Mouse (Mus musculus) liver, postnatal 0 days (tissue): ENCODE data around the gene Cuedc1. TPM values are rescaled to one million over a fixed set of nuclear protein-coding genes. Genes with fewer than 3 reads are reported as not detected.

Experiments used
- ATAC-seq: fragments of 200-750 bp; cut with Nextera tagmentation; 2 replicates; pipeline ENCODE4 v1.8.0; 2017; ENCODE audit warnings: mild to moderate bottlenecking, moderate library complexity
- DNase-seq: peaks from one replicate; pipeline ENCODE4 v3.0.0-alpha.2; 2016
- H3K27ac ChIP-seq: fragments of 300-500 bp; sonication (generic); 2 replicates; pipeline ENCODE4 v1.5.1; 2014; ENCODE audit warnings: antibody characterized with exemption, moderate library complexity, mild to moderate bottlenecking, low read depth
- H3K27me3 ChIP-seq: fragments of 300-500 bp; sonication (generic); 2 replicates; pipeline ENCODE4 v1.6.1; 2014; ENCODE audit warnings: low read length, control low read depth, mixed read lengths; ENCODE audit not compliant: insufficient read depth
- H3K36me3 ChIP-seq: fragments of 300-500 bp; sonication (generic); replicated peaks from 2 replicates; pipeline ENCODE4 v1.6.1; 2014; ENCODE audit warnings: mild to moderate bottlenecking, control low read depth, low read length, moderate library complexity, mixed read lengths; ENCODE audit not compliant: insufficient read depth
- H3K4me1 ChIP-seq: fragments of 300-500 bp; sonication (generic); 2 replicates; pipeline ENCODE4 v1.6.1; 2014; ENCODE audit warnings: antibody characterized with exemption, mild to moderate bottlenecking, control low read depth; ENCODE audit not compliant: insufficient read depth
- H3K4me2 ChIP-seq: fragments of 300-500 bp; sonication (generic); 2 replicates; pipeline ENCODE4 v1.6.1; 2014; ENCODE audit warnings: low read depth, mild to moderate bottlenecking, low read length, moderate library complexity, mixed read lengths
- H3K4me3 ChIP-seq: fragments of 300-500 bp; sonication (generic); 2 replicates; pipeline ENCODE4 v1.5.1; 2014; ENCODE audit warnings: low read depth, low read length
- H3K9ac ChIP-seq: fragments of 300-500 bp; sonication (generic); replicated peaks from 2 replicates; pipeline ENCODE4 v1.6.1; 2014; ENCODE audit warnings: mild to moderate bottlenecking, moderate library complexity
- H3K9me3 ChIP-seq: fragments of 300-500 bp; sonication (generic); 2 replicates; pipeline ENCODE4 v1.6.1; 2016; ENCODE audit warnings: mild to moderate bottlenecking, control low read depth, low read length, mixed read lengths
- CTCF ChIP-seq: sonication (generic); IDR thresholded peaks from 2 replicates; pipeline ENCODE4 v1.5.1; 2016; ENCODE audit warnings: antibody characterized with exemption, low read depth
- EP300 ChIP-seq: IDR thresholded peaks from 2 replicates; pipeline ENCODE4 v1.6.1; 2016; ENCODE audit warnings: antibody characterized with exemption, low read depth, mild to moderate bottlenecking
- WGBS: fragments of 180-500 bp; shearing (Covaris S2); extraction: QIAGEN DNeasy Blood & Tissue Kit; methylation state at CpG from one replicate; pipeline ENCODE4 v1.1.7; 2014; ENCODE audit not compliant: insufficient replicate concordance; 5-methylcytosine and 5-hydroxymethylcytosine counted together
- polyA plus RNA-seq: library from polyadenylated mRNA; unstranded; fragments of >200 nt; fragmentation: Nextera tagmentation; extraction: Ambion mirVana; gene quantifications from 2 replicates; pipeline ENCODE4 v1.2.1, GENCODE M21; 2015

Cuedc1 gene
- polyA plus RNA-seq, 1 experiment from 2014 or later: 1.2 TPM

- no peak overlapping the region for H3K27ac ChIP-seq
- TF ChIP-seq EP300: no peak
- TF ChIP-seq CTCF: no peak
- no peak overlapping the region for H3K4me2 ChIP-seq
- 81% methylated on average over 2 of the region's 2 CpGs for WGBS
- H3K27me3 ChIP-seq: no peaks in the 10 kb centered on the region
- no peaks in the 10 kb centered on the region for H3K9me3 ChIP-seq
- H3K4me3 ChIP-seq: no peak overlapping the region
- peaks cover 16% of the 10 kb centered on the region for H3K36me3 ChIP-seq
- DNase-seq (no peak), ATAC-seq (no peak)
- no peak overlapping the region for H3K9ac ChIP-seq
- 0 out of 2 replicates have a peak, but pooled peaks cover 1% of the 10 kb centered on the region for H3K4me1 ChIP-seq
Observed at GRCm38 (mm10) chr11:88055777-88056176, 42.1 kb upstream of the Cuedc1 start.

- 72% methylated on average over 2 of the region's 2 CpGs for WGBS
- Histone ChIP-seq H3K4me2 (no peak overlapping the region), H3K4me1 (no peaks in the 10 kb centered on the region), H3K4me3 (no peak overlapping the region), H3K36me3 (peaks cover 5% of the 10 kb centered on the region), H3K27ac (no peak overlapping the region), H3K27me3 (no peaks in the 10 kb centered on the region), H3K9me3 (no peaks in the 10 kb centered on the region), H3K9ac (no peak overlapping the region)
- ATAC-seq: no peak
- no peak for DNase-seq
- TF ChIP-seq EP300 (no peak), CTCF (peak; percentile 19; the same call in 1 of the 2 replicates)
Observed at GRCm38 (mm10) chr11:88057788-88058187, 40.1 kb upstream of the Cuedc1 start.

DNA sequence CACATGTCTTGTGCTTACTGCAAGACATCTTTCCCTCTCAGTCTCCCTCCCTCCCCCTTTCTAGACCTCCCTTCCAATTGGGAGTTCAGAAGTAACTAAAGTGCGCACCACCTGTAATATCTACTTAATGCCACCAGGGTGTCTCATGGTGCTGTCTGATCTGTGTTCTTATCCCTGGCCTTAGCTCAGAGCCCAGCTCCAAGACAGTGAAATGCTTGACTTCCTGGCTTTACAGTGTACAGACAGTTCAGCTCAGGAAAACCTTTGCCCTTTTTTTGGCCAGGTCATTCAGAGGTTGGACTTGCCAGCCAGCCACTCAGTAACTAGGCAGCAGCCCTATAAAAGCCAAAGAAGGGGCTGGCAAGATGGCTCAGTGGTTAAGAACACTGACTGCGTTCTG, 38.7 kb upstream of the Cuedc1 start:
- DNase-seq (no peak), ATAC-seq (peak; percentile 72)
- no peak overlapping the region for H3K27ac ChIP-seq
- 46% methylated on average over 2 of the region's 2 CpGs for WGBS
- no peaks in the 10 kb centered on the region for H3K9me3 ChIP-seq
- H3K4me1 ChIP-seq: no peaks in the 10 kb centered on the region
- TF ChIP-seq EP300 (no peak), CTCF (peak; percentile 88)
- H3K9ac ChIP-seq: no peak overlapping the region
- H3K27me3 ChIP-seq: no peaks in the 10 kb centered on the region
- no peak overlapping the region for H3K4me3 ChIP-seq
- H3K4me2 ChIP-seq: no peak overlapping the region
- no peaks in the 10 kb centered on the region; the same call in 1 of the 2 replicates for H3K36me3 ChIP-seq

GRCm38 (mm10) chr11:88061892-88062625, 35.8 kb upstream of the Cuedc1 start:
- DNase-seq (no peak), ATAC-seq (peak; percentile 70)
- Histone ChIP-seq H3K27ac (no peak overlapping the region), H3K4me3 (no peak overlapping the region), H3K4me2 (no peak overlapping the region), H3K27me3 (no peaks in the 10 kb centered on the region), H3K9me3 (no peaks in the 10 kb centered on the region), H3K36me3 (no peaks in the 10 kb centered on the region), H3K4me1 (no peaks in the 10 kb centered on the region; the same call in 1 of the 2 replicates), H3K9ac (no peak overlapping the region)
- WGBS: 59% methylated on average over 2 of the region's 2 CpGs
- peak; percentile 41 for TF ChIP-seq CTCF
- no peak for TF ChIP-seq EP300

GRCm38 (mm10) chr11:88065732-88066131, 32.1 kb upstream of the Cuedc1 start:
- ATAC-seq: no peak
- Histone ChIP-seq H3K4me3 (no peak overlapping the region), H3K27me3 (no peaks in the 10 kb centered on the region), H3K4me1 (peaks cover 17% of the 10 kb centered on the region), H3K36me3 (no peaks in the 10 kb centered on the region), H3K4me2 (no peak overlapping the region), H3K27ac (no peak overlapping the region), H3K9ac (no peak overlapping the region), H3K9me3 (no peaks in the 10 kb centered on the region)
- TF ChIP-seq EP300 (no peak), CTCF (no peak)
- no peak for DNase-seq

DNA sequence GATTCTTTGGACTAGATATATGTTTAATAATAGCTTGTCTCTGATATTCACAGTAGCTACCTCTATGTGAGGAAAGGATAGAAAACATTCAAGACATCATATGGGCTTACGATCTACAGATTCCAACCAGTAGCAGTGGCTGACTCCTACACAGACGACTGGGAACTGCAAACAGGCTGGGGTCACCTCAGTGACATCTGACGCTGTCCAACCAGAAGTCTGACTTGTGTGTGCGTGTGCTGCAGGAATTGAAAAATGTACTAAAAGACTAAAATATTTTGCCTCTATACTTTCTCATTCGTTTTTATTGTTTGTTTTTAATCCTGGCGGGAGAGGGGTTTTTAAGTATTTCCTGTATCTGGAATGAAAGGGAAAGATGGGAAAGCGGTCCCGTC, 30.7 kb upstream of the Cuedc1 start:
- Histone ChIP-seq H3K4me1 (peaks cover 29% of the 10 kb centered on the region), H3K9me3 (no peaks in the 10 kb centered on the region), H3K4me2 (peak overlapping the region; percentile 98), H3K36me3 (no peaks in the 10 kb centered on the region), H3K27ac (peak overlapping the region; percentile 92), H3K4me3 (peak overlapping the region; percentile 98), H3K27me3 (no peaks in the 10 kb centered on the region), H3K9ac (peak overlapping the region; percentile 96)
- no peak for TF ChIP-seq EP300
- no peak for TF ChIP-seq CTCF
- WGBS: 5% methylated on average over 8 of the region's 8 CpGs
- no peak for ATAC-seq
- DNase-seq: no peak
